Mouse (Mus musculus): Measurements from ENCODE around the gene Cpxm2. TPM values are rescaled to one million over a fixed set of nuclear protein-coding genes. Genes with fewer than 3 reads are reported as not detected.

The Cpxm2 gene
- 3.9 TPM for polyA plus RNA-seq (2015; fragmentation: Illumina TruSeq; extraction: RNeasy Lipid Tissue Mini Kit (QIAGEN cat#74804); ENCODE audit: insufficient read depth, low read depth, low replicate concordance)

DNA sequence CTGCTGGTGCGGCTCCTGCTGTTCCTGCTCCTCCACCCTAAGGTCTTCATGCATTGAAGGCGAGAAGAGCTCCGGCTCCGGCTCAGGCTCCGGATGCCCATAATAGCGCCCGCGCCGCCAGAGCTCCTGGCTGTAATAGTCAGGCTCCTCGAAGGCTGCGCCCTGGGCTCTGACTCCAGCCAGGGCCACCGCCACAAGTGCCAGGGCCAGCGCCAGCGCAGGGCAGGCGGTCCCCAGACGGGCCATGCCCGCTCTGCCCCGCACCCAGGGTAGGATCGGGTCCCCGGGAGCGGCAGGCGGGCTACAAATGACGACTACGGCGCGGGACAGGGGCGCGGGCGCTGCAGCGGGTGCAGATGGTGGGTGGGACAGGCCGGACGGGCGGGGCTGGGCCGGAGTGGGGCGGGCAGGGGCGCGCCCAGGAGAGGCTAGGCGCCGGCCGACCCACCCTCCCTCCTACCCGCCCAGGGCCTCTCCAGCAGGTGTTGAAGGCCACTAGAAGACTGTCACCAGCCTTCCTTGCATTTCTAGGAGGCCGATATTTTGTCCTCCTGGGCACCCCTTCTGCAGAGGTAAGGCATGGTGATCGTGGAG, at the start of gene Cpxm2:
Gene Cpxm2, minus strand, starts transcription at position 372 of the 594 bp plus-strand sequence.

Other genes with a start within 250 kb of the Cpxm2 start
- gene Gpr26, start 188.3 kb downstream of the Cpxm2 start, polyA plus RNA-seq (2015; fragmentation: Illumina TruSeq; extraction: RNeasy Lipid Tissue Mini Kit (QIAGEN cat#74804); ENCODE audit: insufficient read depth, low read depth, low replicate concordance): not detected
- 9.0 TPM for gene Chst15, start 162.5 kb upstream of the Cpxm2 start, polyA plus RNA-seq (2015; fragmentation: Illumina TruSeq; extraction: RNeasy Lipid Tissue Mini Kit (QIAGEN cat#74804); ENCODE audit: insufficient read depth, low read depth, low replicate concordance)

Measured in pancreas, adult 10 weeks (tissue).